Comparison of ENCODE assay signal across 11 mouse cellular contexts in the genomic region with DNA sequence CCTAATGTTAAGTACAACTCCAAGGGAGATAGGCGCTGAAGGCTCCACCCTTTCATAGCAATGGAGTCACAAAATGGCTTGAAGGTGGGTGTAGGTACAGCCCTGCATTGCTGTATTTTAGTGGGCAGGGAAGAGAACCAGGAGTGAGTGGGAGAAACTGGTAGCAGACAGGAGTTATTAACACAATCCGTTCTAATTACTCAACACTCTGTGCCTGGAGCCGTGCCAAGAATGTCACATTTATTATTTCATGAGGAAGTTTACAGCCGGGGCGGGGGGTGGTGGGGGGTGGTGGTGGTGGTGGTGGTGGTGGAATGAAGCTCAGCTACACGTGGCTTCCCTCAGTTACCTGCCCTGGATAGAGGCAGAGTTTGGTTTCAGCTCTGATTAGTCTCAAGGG.
DNase-seq lines count a peak whose midpoint lies in the region; ATAC-seq and TF ChIP-seq lines count a peak whose summit lies in the region.
"Had no signal": no experiment of that assay in that cellular context is flagged by ENCODE, and none has a peak within 500 bp of the region (broad histone marks: within the 10 kb centered on the region; RNA-seq: fewer than 3 reads in every experiment).

No protein-coding gene starts in this region.

- H3K27ac ChIP-seq in intestine, embryonic 15.5 days: no peak overlapping the region
- no peak overlapping the region for H3K27ac ChIP-seq in intestine, postnatal 0 days (ENCODE audit: low read depth, low read length)
- H3K27ac ChIP-seq: heart, embryonic 15.5 days; kidney, postnatal 0 days had no signal

- no peak for TF ChIP-seq CTCF in intestine, postnatal 0 days (IDR thresholded peaks at IDR 0.05; ENCODE audit: low read depth)

- intact Hi-C loops in gastrocnemius, postnatal 36 days (cut with DNase I): no loop called here
- intact Hi-C loops in heart, postnatal 25 days (cut with DNase I): no loop called here

- H3K9ac ChIP-seq in intestine, embryonic 15.5 days: no peak overlapping the region
- H3K9ac ChIP-seq in intestine, postnatal 0 days (ENCODE audit: low read depth, low read length): no peak overlapping the region
- H3K9ac ChIP-seq: heart, embryonic 15.5 days had no signal

- no peaks in the 10 kb centered on the region for H3K4me1 ChIP-seq in intestine, embryonic 15.5 days (replicated peaks)
- no peaks in the 10 kb centered on the region for H3K4me1 ChIP-seq in intestine, postnatal 0 days (replicated peaks; ENCODE audit: control insufficient read depth, insufficient read depth, low read length)
- H3K4me1 ChIP-seq: heart, embryonic 15.5 days had no signal

- no peak overlapping the region for H3K4me2 ChIP-seq in intestine, embryonic 15.5 days (replicated peaks)
- H3K4me2 ChIP-seq in intestine, postnatal 0 days (replicated peaks; ENCODE audit: low read depth): no peak overlapping the region
- H3K4me2 ChIP-seq: heart, embryonic 15.5 days had no signal

- no peaks in the 10 kb centered on the region for H3K36me3 ChIP-seq in intestine, embryonic 15.5 days
- H3K36me3 ChIP-seq in intestine, postnatal 0 days (ENCODE audit: control insufficient read depth, insufficient read depth): no peaks in the 10 kb centered on the region
- H3K36me3 ChIP-seq: heart, embryonic 15.5 days had no signal

- 0 out of 2 replicates have a peak, but pooled peaks have one; percentile 63 for ATAC-seq in intestine, embryonic 15.5 days
- ATAC-seq in intestine, postnatal 0 days: no peak

- DNase-seq in right cerebral cortex, adult 18-20 months: peak; percentile 43
- no peak for DNase-seq in right cerebral cortex, postnatal 25 days
- DNase-seq in layer of hippocampus, postnatal 14 days (ENCODE audit: low spot score in 2 of 2): peak; percentile 47 to 76
- DNase-seq in right cerebral cortex, postnatal 4 days: peak; percentile 25
- DNase-seq in gastrocnemius, postnatal 36 days: no peak
- DNase-seq in heart, postnatal 25 days (ENCODE audit: low spot score): no peak
- DNase-seq: cerebellum, adult 9-10 months had no signal

- H3K9me3 ChIP-seq in intestine, embryonic 15.5 days: no peaks in the 10 kb centered on the region
- no peaks in the 10 kb centered on the region for H3K9me3 ChIP-seq in intestine, postnatal 0 days (ENCODE audit: control insufficient read depth)
- H3K9me3 ChIP-seq: heart, embryonic 15.5 days had no signal

- H3K27me3 ChIP-seq in intestine, embryonic 15.5 days (replicated peaks): no peaks in the 10 kb centered on the region
- H3K27me3 ChIP-seq in intestine, postnatal 0 days (replicated peaks; ENCODE audit: control insufficient read depth, insufficient read depth, low read length): no peaks in the 10 kb centered on the region
- H3K27me3 ChIP-seq: heart, embryonic 15.5 days had no signal

- no peak overlapping the region for H3K4me3 ChIP-seq in intestine, embryonic 15.5 days (replicated peaks)
- H3K4me3 ChIP-seq in intestine, postnatal 0 days (ENCODE audit: low read depth, low read length): no peak overlapping the region
- H3K4me3 ChIP-seq: heart, embryonic 15.5 days had no signal

- WGBS in intestine, embryonic 15.5 days: 33% methylated on average over 6 of the region's 6 CpGs
- 23% methylated on average over 6 of the region's 6 CpGs for WGBS in intestine, postnatal 0 days

Comparison
In these comparisons a context has a peak if more than half of its experiments do, and no peak if none do; other contexts are left out.
1. DNase-seq: peak in right cerebral cortex, adult 18-20 months (single experiment), layer of hippocampus, postnatal 14 days (2 of 2) and right cerebral cortex, postnatal 4 days (single experiment); none in right cerebral cortex, postnatal 25 days (single experiment), gastrocnemius, postnatal 36 days (0 of 2) and heart, postnatal 25 days (single experiment).